Mouse (Mus musculus) kidney, postnatal 0 days (tissue): ENCODE data around the gene Rapgef4. TPM values are rescaled to one million over a fixed set of nuclear protein-coding genes. Genes with fewer than 3 reads are reported as not detected.

Experiments used
- ATAC-seq: fragments of 200-750 bp; cut with Nextera tagmentation; replicated peaks from 2 replicates; pipeline ENCODE4 v1.8.0; 2017; ENCODE audit warnings: low read depth, moderate number of reproducible peaks, moderate TSS enrichment, moderate library complexity; ENCODE audit not compliant: low FRiP score
- DNase-seq: peaks from one replicate; pipeline ENCODE4 v3.0.0-alpha.2; 2016; ENCODE audit warnings: low spot score
- H3K27ac ChIP-seq: fragments of 300-500 bp; sonication (generic); 2 replicates; pipeline ENCODE4 v1.5.1; 2014; ENCODE audit warnings: mild to moderate bottlenecking
- H3K27me3 ChIP-seq: fragments of 300-500 bp; sonication (generic); 2 replicates; pipeline ENCODE4 v1.6.1; 2014; ENCODE audit warnings: low read length, mixed read lengths; ENCODE audit not compliant: insufficient read depth
- H3K36me3 ChIP-seq: fragments of 300-500 bp; sonication (generic); 2 replicates; pipeline ENCODE4 v1.6.1; 2014; ENCODE audit warnings: low read length, mixed read lengths; ENCODE audit not compliant: insufficient read depth
- H3K4me1 ChIP-seq: fragments of 300-500 bp; sonication (generic); replicated peaks from 2 replicates; pipeline ENCODE4 v1.6.1; 2014; ENCODE audit warnings: antibody characterized with exemption, low read length, mixed read lengths; ENCODE audit not compliant: insufficient read depth
- H3K4me2 ChIP-seq: fragments of 300-500 bp; sonication (generic); 2 replicates; pipeline ENCODE4 v1.6.1; 2014; ENCODE audit warnings: mild to moderate bottlenecking, low read length, moderate library complexity, mixed read lengths
- H3K4me3 ChIP-seq: fragments of 300-500 bp; sonication (generic); replicated peaks from 2 replicates; pipeline ENCODE4 v1.5.1; 2014; ENCODE audit warnings: low read depth, low read length
- H3K9ac ChIP-seq: fragments of 300-500 bp; sonication (generic); 2 replicates; pipeline ENCODE4 v1.6.1; 2014; ENCODE audit warnings: low read depth, low read length
- H3K9me3 ChIP-seq: fragments of 300-500 bp; sonication (generic); replicated peaks from 2 replicates; pipeline ENCODE4 v1.6.1; 2016; ENCODE audit warnings: low read length, inconsistent platforms, mixed read lengths
- CTCF ChIP-seq: IDR thresholded peaks from 2 replicates; pipeline ENCODE4 v1.5.1; 2016; ENCODE audit warnings: antibody characterized with exemption, low read depth, mild to moderate bottlenecking, moderate library complexity
- WGBS: fragments of 180-500 bp; shearing (Covaris S2); extraction: QIAGEN DNeasy Blood & Tissue Kit; methylation state at CpG from one replicate; pipeline ENCODE4 v1.1.7; 2014; 5-methylcytosine and 5-hydroxymethylcytosine counted together
- polyA plus RNA-seq: library from polyadenylated mRNA; unstranded; fragments of >200 nt; fragmentation: Nextera tagmentation; extraction: Ambion mirVana; gene quantifications from 2 replicates; pipeline ENCODE4 v1.2.1, GENCODE M21; 2015

Gene Rapgef4
- polyA plus RNA-seq, 1 experiment from 2014 or later, result 4.6 TPM

DNA sequence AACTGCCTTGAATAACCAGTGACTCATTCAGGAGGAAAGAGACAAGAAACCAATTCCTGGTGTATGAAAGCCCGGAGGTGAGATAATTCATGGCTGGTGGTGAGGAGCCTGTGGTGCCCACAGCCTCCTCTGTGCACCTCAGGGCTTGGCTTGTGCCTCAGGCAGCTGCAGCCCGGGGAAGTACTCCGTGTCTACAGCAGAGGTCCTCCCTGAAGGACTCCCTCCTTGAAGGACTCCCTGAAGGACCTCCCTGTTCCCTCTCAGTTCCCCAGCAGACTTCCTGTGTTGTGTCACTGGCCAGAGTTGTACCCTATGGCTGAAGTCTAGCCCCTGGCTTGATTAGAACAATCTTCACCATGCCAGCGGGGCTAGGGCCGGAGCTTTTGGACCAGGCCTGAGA, 50.7 kb downstream of the Rapgef4 start:
- Histone ChIP-seq H3K9me3 (no peaks in the 10 kb centered on the region), H3K36me3 (no peaks in the 10 kb centered on the region), H3K4me2 (no peak overlapping the region), H3K4me1 (no peaks in the 10 kb centered on the region), H3K27ac (no peak overlapping the region), H3K27me3 (no peaks in the 10 kb centered on the region), H3K4me3 (no peak overlapping the region), H3K9ac (no peak overlapping the region)
- TF ChIP-seq CTCF, result no peak
- no peak for DNase-seq
- WGBS, result 77% methylated on average over 5 of the region's 5 CpGs
- no peak for ATAC-seq

DNA sequence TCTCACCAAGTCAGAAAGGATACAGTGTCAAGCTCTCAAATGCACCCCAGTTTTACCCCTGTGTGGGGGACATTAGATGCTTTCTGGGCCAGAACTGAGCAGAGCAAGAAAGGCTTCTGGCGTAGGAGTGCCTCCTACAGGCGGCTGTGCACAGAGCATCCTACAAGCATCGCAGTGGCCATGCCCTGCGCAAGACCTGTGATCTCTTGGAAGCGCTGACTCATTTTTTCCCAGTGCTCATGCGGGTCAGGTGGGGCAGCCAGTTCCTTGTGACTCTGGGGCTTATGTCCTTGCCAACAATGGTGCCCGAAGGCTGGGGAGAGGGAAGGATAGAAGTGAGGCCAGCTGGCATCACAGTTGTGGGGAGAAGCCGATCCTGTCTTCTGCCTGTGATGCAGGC, 54.6 kb downstream of the Rapgef4 start:
- Histone ChIP-seq H3K9ac (no peak overlapping the region), H3K36me3 (no peaks in the 10 kb centered on the region), H3K4me3 (no peak overlapping the region), H3K4me2 (no peak overlapping the region), H3K9me3 (no peaks in the 10 kb centered on the region), H3K27me3 (no peaks in the 10 kb centered on the region), H3K27ac (no peak overlapping the region), H3K4me1 (no peaks in the 10 kb centered on the region)
- 54% methylated on average over 8 of the region's 8 CpGs for WGBS
- peak; percentile 66 for TF ChIP-seq CTCF
- ATAC-seq, result no peak
- peak; percentile 22 for DNase-seq

DNA sequence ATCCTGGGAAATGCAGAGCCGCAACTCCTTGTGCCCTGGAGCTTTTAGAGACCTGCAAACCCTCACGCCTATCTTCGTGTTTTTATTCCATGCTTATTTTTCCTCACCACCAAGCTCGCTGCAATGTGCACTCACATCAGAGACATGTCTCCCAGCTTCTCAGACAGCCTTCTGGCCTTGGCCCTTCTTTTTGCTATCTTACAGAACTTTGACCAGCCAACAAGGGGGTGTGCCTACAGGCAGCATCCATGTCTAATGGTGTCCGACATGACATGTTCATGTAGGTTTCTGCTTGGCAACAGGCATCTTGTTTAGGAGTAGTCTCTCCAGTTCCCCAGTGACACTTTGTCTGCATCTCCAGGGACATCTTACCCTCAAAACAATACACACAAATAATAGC, 56.3 kb downstream of the Rapgef4 start:
- no peaks in the 10 kb centered on the region for H3K4me1 ChIP-seq
- 88% methylated on average over 5 of the region's 5 CpGs for WGBS
- no peak overlapping the region for H3K4me3 ChIP-seq
- H3K9me3 ChIP-seq, result no peaks in the 10 kb centered on the region
- H3K27ac ChIP-seq, result no peak overlapping the region
- H3K9ac ChIP-seq, result no peak overlapping the region
- H3K27me3 ChIP-seq, result no peaks in the 10 kb centered on the region
- no peak overlapping the region for H3K4me2 ChIP-seq
- TF ChIP-seq CTCF, result no peak
- DNase-seq, result no peak
- H3K36me3 ChIP-seq, result no peaks in the 10 kb centered on the region
- no peak for ATAC-seq

DNA sequence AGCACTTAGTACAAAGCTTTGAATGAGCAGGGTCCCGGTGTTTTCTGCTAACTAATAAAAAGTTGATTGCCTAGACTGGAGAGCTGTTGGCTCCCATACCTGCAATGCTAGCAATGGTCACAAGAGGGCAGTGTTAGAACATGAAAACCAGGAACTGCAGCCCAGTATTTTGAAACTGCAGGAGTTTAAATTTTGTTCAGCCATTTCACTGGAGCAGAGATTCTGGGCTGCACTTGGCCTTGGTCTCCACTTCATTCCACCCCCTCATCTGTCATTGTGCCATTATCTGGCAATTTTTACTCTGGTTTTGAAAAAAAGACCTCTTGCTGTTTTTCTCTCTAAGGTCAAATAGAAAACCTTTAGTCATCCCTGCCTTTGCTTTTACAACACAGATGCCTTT, 57.2 kb downstream of the Rapgef4 start:
- 0 out of 2 replicates have a peak, but pooled peaks have one; percentile 25 for ATAC-seq
- no peak overlapping the region for H3K4me3 ChIP-seq
- H3K27me3 ChIP-seq, result no peaks in the 10 kb centered on the region
- H3K9ac ChIP-seq, result no peak overlapping the region
- WGBS, result 0% methylated on average over 1 of the region's 1 CpGs
- no peaks in the 10 kb centered on the region for H3K36me3 ChIP-seq
- peak overlapping the region; percentile 40 for H3K4me2 ChIP-seq
- peak; percentile 97 for TF ChIP-seq CTCF
- no peak overlapping the region for H3K27ac ChIP-seq
- no peaks in the 10 kb centered on the region for H3K9me3 ChIP-seq
- peak; percentile 92 for DNase-seq
- no peaks in the 10 kb centered on the region for H3K4me1 ChIP-seq

DNA sequence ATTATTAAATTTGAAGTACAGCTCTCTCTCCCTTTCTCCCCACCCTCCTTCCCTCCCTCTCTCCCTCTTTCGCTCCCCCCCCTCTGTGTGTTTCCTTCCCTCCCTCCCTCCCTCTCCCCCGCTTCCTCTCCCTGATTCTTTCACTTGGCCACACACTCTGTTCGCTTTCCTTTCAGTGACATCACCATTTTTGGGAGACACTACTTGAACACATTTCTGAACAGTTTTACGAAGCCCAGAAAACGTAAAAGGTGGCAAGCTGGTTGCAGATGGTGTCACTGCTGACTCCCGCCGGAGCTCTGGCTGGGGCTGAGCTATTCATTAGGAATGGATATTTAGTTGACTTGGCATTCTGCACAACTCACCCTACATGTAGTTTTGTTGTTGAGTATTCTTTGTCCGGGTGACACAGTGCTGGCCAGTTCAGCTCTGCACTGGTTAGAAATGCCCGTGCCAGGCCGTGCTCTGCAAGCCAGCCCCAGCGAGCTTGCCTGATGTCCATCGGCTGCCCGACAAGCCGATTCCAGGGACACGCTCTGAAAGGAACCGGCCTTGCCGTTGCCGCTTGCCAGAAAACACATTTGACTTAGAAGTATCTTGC, 57.7 kb downstream of the Rapgef4 start:
- peak overlapping the region; percentile 40 for H3K4me2 ChIP-seq
- no peak overlapping the region for H3K9ac ChIP-seq
- no peaks in the 10 kb centered on the region for H3K9me3 ChIP-seq
- 46% methylated on average over 18 of the region's 18 CpGs for WGBS
- no peaks in the 10 kb centered on the region for H3K27me3 ChIP-seq
- H3K4me1 ChIP-seq, result no peaks in the 10 kb centered on the region
- TF ChIP-seq CTCF, result no peak
- peak overlapping the region; percentile 14; the same call in 1 of the 2 replicates for H3K4me3 ChIP-seq
- ATAC-seq, result no peak
- H3K27ac ChIP-seq, result no peak overlapping the region
- H3K36me3 ChIP-seq, result no peaks in the 10 kb centered on the region
- peak; percentile 72 for DNase-seq

DNA sequence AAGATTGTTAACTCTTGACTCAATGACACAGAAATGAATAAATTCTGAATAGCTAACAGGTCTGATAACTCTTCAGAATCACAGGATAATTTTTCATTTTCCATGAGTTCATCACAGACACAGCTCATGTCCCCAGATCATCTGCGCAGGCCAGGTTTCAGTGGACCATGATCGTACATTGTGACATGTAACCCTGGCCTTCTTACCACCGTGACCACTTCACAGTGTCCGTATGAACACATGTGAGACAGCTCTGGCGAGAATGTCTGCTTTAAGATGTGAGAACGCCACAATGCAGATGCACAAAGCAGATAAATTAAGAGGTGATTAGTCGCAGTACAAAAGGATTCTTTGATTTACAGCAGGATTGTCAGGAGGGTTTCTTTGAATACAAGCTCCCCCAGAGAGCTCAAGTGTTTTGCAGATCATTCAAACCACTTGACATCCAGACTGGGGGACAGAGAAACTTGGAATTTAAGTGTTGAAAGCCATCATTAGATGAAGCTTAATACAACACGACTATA, 58.5 kb downstream of the Rapgef4 start:
- Histone ChIP-seq H3K9me3 (no peaks in the 10 kb centered on the region), H3K4me1 (no peaks in the 10 kb centered on the region), H3K4me2 (no peak overlapping the region), H3K36me3 (no peaks in the 10 kb centered on the region), H3K4me3 (no peak overlapping the region), H3K9ac (no peak overlapping the region), H3K27ac (no peak overlapping the region), H3K27me3 (no peaks in the 10 kb centered on the region)
- TF ChIP-seq CTCF, result no peak
- DNase-seq, result no peak
- ATAC-seq, result no peak
- WGBS, result 60% methylated on average over 8 of the region's 8 CpGs

DNA sequence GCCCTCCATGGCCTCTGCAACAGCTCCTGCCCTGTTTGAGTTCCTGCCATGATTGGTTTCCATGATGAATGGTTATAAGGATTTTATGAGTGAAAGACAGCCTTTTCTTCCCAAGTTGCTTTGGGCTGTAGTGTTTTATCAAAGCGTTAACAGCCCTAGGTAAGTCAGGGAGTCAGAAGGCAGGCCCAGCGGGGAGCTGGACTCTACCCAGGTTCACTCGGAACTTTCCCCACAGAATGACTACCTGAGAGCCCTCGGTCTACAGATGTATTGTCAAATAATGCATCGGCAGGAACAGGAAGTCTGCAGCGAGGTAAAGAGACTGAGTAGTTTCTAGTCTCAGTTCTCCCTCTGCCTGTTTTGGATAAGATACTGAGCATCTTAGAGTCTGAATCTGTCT, 60.0 kb downstream of the Rapgef4 start:
- Histone ChIP-seq H3K27ac (no peak overlapping the region), H3K4me3 (no peak overlapping the region), H3K9me3 (no peaks in the 10 kb centered on the region), H3K9ac (no peak overlapping the region), H3K4me2 (no peak overlapping the region), H3K27me3 (no peaks in the 10 kb centered on the region), H3K4me1 (no peaks in the 10 kb centered on the region), H3K36me3 (no peaks in the 10 kb centered on the region)
- DNase-seq, result no peak
- 87% methylated on average over 6 of the region's 6 CpGs for WGBS
- TF ChIP-seq CTCF, result no peak
- no peak for ATAC-seq
